In the genomic region with DNA sequence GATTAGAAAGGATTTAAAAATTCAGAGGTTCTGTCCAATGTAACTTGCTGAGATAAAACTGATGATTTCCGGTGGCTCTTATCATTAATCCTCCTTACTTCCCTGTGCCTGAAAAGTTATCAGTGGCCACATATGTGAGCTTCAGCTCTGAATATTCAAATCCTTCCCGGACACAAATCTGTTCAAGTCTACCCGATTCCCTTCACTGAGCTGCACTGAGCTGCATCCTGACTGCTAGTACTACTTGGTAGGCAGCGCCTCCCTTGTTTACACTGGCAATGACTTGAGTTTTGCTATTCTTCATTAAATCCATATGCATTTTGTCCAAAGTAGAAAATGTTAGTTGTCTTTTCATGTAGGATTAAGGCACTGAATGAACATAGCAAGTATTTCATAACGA, we compare ENCODE assay signal across 28 mouse cellular contexts. TPM values are rescaled to one million over a fixed set of nuclear protein-coding genes. Genes with fewer than 3 reads are reported as not detected.
A peak's percentile ranks its signal among the peaks of the same experiment; 100 is the strongest.
DNase-seq lines count a peak whose midpoint lies in the region; ATAC-seq and TF ChIP-seq lines count a peak whose summit lies in the region.
"Had no signal": no experiment of that assay in that cellular context is flagged by ENCODE, and none has a peak within 500 bp of the region (broad histone marks: within the 10 kb centered on the region; RNA-seq: fewer than 3 reads in every experiment).

No protein-coding gene starts in this region.

- TF ChIP-seq POLR2A in brain, embryonic 14.5 days (IDR thresholded peaks at IDR 0.05; ENCODE audit: borderline replicate concordance, extremely low read depth, insufficient read depth, insufficient read length, poor library complexity, severe bottlenecking): no peak

- no peaks in the 10 kb centered on the region for H3K27me3 ChIP-seq in kidney, postnatal 0 days (ENCODE audit: insufficient read depth, low read length)
- H3K27me3 ChIP-seq in midbrain, embryonic 16.5 days (ENCODE audit: control insufficient read depth, insufficient read depth, low read depth, low read length): no peaks in the 10 kb centered on the region
- H3K27me3 ChIP-seq in midbrain, embryonic 13.5 days: no peaks in the 10 kb centered on the region
- H3K27me3 ChIP-seq: embryonic facial prominence, embryonic 13.5 days; heart, embryonic 15.5 days had no signal

- H3K9me3 ChIP-seq in kidney, postnatal 0 days (replicated peaks; ENCODE audit: low read length): no peaks in the 10 kb centered on the region
- H3K9me3 ChIP-seq in midbrain, embryonic 16.5 days (replicated peaks; ENCODE audit: control insufficient read depth, low read length, poor library complexity, severe bottlenecking): no peaks in the 10 kb centered on the region
- H3K9me3 ChIP-seq in midbrain, embryonic 13.5 days: no peaks in the 10 kb centered on the region
- H3K9me3 ChIP-seq: embryonic facial prominence, embryonic 13.5 days; forebrain, embryonic 10.5 days; heart, embryonic 15.5 days had no signal

- peak; percentile 20 for DNase-seq in kidney, postnatal 0 days (ENCODE audit: low spot score)
- DNase-seq in kidney, adult 18-20 months: no peak
- DNase-seq in brain, embryonic 14.5 days (ENCODE audit: low read depth): peak; percentile 27
- no peak for DNase-seq in ovary, adult 18-20 months (ENCODE audit: low spot score)
- DNase-seq: adrenal gland, adult 8-10 months; adrenal gland, postnatal 25 days; cerebellum, adult 11 months; cerebellum, adult 2 months; cerebellum, adult 9-11 months; cerebellum, postnatal 25 days; forebrain, postnatal 0 days; gastrocnemius, adult 2 months; gastrocnemius, postnatal 14 days; heart, postnatal 14 days; heart, postnatal 4 days had no signal

- no peak overlapping the region for H3K4me2 ChIP-seq in kidney, postnatal 0 days (ENCODE audit: low read length)
- no peak overlapping the region for H3K4me2 ChIP-seq in midbrain, embryonic 16.5 days (ENCODE audit: low read length)
- no peak overlapping the region for H3K4me2 ChIP-seq in midbrain, embryonic 13.5 days (replicated peaks)
- H3K4me2 ChIP-seq: embryonic facial prominence, embryonic 13.5 days; heart, embryonic 11.5 days; heart, embryonic 15.5 days; hindbrain, embryonic 14.5 days had no signal

- 0 out of 2 replicates have a peak, but pooled peaks cover 3% of the 10 kb centered on the region for H3K4me1 ChIP-seq in kidney, postnatal 0 days (replicated peaks; ENCODE audit: insufficient read depth, low read length)
- H3K4me1 ChIP-seq in midbrain, embryonic 16.5 days (ENCODE audit: control insufficient read depth, insufficient read depth, low read length): no peaks in the 10 kb centered on the region
- H3K4me1 ChIP-seq in midbrain, embryonic 13.5 days (replicated peaks): no peaks in the 10 kb centered on the region

- H3K9ac ChIP-seq in kidney, postnatal 0 days (ENCODE audit: low read depth, low read length): no peak overlapping the region
- no peak overlapping the region for H3K9ac ChIP-seq in midbrain, embryonic 16.5 days (ENCODE audit: low read depth, low read length)
- H3K9ac ChIP-seq in midbrain, embryonic 13.5 days (replicated peaks): no peak overlapping the region
- H3K9ac ChIP-seq: embryonic facial prominence, embryonic 13.5 days; forebrain, postnatal 0 days; heart, embryonic 15.5 days; hindbrain, embryonic 14.5 days had no signal

- H3K27ac ChIP-seq in kidney, postnatal 0 days: no peak overlapping the region
- H3K27ac ChIP-seq in midbrain, embryonic 16.5 days (ENCODE audit: low read length): no peak overlapping the region
- no peak overlapping the region for H3K27ac ChIP-seq in midbrain, embryonic 13.5 days
- H3K27ac ChIP-seq: embryonic facial prominence, embryonic 13.5 days; forebrain, embryonic 10.5 days; gastrocnemius, adult 2 months; hindbrain, embryonic 14.5 days; hindbrain, postnatal 0 days had no signal

- no peak overlapping the region for H3K4me3 ChIP-seq in kidney, postnatal 0 days (replicated peaks; ENCODE audit: low read depth, low read length)
- no peak overlapping the region for H3K4me3 ChIP-seq in midbrain, embryonic 16.5 days (ENCODE audit: low read depth, low read length)
- H3K4me3 ChIP-seq in midbrain, embryonic 13.5 days (replicated peaks): no peak overlapping the region
- H3K4me3 ChIP-seq: embryonic facial prominence, embryonic 13.5 days; forebrain, embryonic 10.5 days; gastrocnemius, adult 2 months; heart, embryonic 15.5 days had no signal

- WGBS in kidney, postnatal 0 days: 60% methylated on average over 5 of the region's 5 CpGs
- 70% methylated on average over 5 of the region's 5 CpGs for WGBS in midbrain, embryonic 16.5 days
- WGBS in midbrain, embryonic 13.5 days: 77% methylated on average over 5 of the region's 5 CpGs

- peak; percentile 27; the same call in 1 of the 2 replicates for TF ChIP-seq CTCF in kidney, postnatal 0 days (IDR thresholded peaks at IDR 0.05; ENCODE audit: low read depth)
- TF ChIP-seq CTCF in brain, embryonic 14.5 days (IDR thresholded peaks at IDR 0.05; ENCODE audit: borderline replicate concordance, extremely low read depth, insufficient read depth, insufficient read length): no peak

- no peaks in the 10 kb centered on the region for H3K36me3 ChIP-seq in kidney, postnatal 0 days (ENCODE audit: insufficient read depth, low read length)
- H3K36me3 ChIP-seq in midbrain, embryonic 16.5 days (ENCODE audit: control insufficient read depth, insufficient read depth, low read length): no peaks in the 10 kb centered on the region
- H3K36me3 ChIP-seq in midbrain, embryonic 13.5 days: no peaks in the 10 kb centered on the region
- H3K36me3 ChIP-seq: embryonic facial prominence, embryonic 13.5 days; forebrain, embryonic 10.5 days; heart, embryonic 15.5 days had no signal

- ATAC-seq in kidney, postnatal 0 days (replicated peaks; ENCODE audit: low FRiP score, low read depth): no peak
- 0 out of 2 replicates have a peak, but pooled peaks have one; percentile 56 for ATAC-seq in midbrain, embryonic 16.5 days
- no peak for ATAC-seq in midbrain, embryonic 13.5 days
- ATAC-seq: activated CD4-positive, CD25-positive, alpha-beta regulatory T cell, adult 4 months; CD4-positive, CD25-positive, alpha-beta regulatory T cell, adult 4 months; forebrain, embryonic 14.5 days; forebrain, postnatal 0 days; hindbrain, postnatal 0 days; inflammation-experienced regulatory T-cells, adult 6 months had no signal

RNA-seq across cellular contexts. Expression of a gene that starts 46.1 kb away (rescaled TPM):
- polyA plus RNA-seq in kidney, postnatal 0 days (2015; fragmentation: Nextera tagmentation; extraction: Ambion mirVana): 20.9 and 21.6 TPM in 2 replicates
- 184 and 192 TPM in 2 replicates for polyA plus RNA-seq in midbrain, embryonic 16.5 days (2015; fragmentation: Nextera tagmentation; extraction: Ambion mirVana)
- polyA plus RNA-seq in midbrain, embryonic 13.5 days (2015; fragmentation: Nextera tagmentation; extraction: Ambion mirVana): 84.0 and 88.6 TPM in 2 replicates
- 116 and 131 TPM in 2 replicates for polyA plus RNA-seq in brain, embryonic 14.5 days (2012; rRNA removed)
- polyA plus RNA-seq: activated CD4-positive, CD25-positive, alpha-beta regulatory T cell, adult 4 months; C2C12; CD4-positive, CD25-positive, alpha-beta regulatory T cell, adult 4 months had no signal

Comparison
In these comparisons a context has a peak if more than half of its experiments do, and no peak if none do; other contexts are left out.
1. DNase-seq: peak in kidney, postnatal 0 days (single experiment) and brain, embryonic 14.5 days (single experiment); none in kidney, adult 18-20 months (single experiment) and ovary, adult 18-20 months (single experiment).